ENCODE assay signal across 28 mouse cellular contexts in genomic region chr15:97728394-97728793, GRCm38 (mm10). TPM values are rescaled to one million over a fixed set of nuclear protein-coding genes. Genes with fewer than 3 reads are reported as not detected.
A peak's percentile ranks its signal among the peaks of the same experiment; 100 is the strongest.
DNase-seq lines count a peak whose midpoint lies in the region; ATAC-seq and TF ChIP-seq lines count a peak whose summit lies in the region.
"Had no signal": no experiment of that assay in that cellular context is flagged by ENCODE, and none has a peak within 500 bp of the region (broad histone marks: within the 10 kb centered on the region; RNA-seq: fewer than 3 reads in every experiment).

No protein-coding gene starts in this region.

- H3K27ac ChIP-seq in heart, embryonic 12.5 days (ENCODE audit: poor library complexity, severe bottlenecking), result no peak overlapping the region
- H3K27ac ChIP-seq in left cerebral cortex, adult 2 months, result peak overlapping the region; percentile 15; the same call in 1 of the 2 replicates
- no peak overlapping the region for H3K27ac ChIP-seq in hindbrain, embryonic 11.5 days (ENCODE audit: low read depth, low read length)
- H3K27ac ChIP-seq: embryonic facial prominence, embryonic 15.5 days; forebrain, embryonic 12.5 days; hindbrain, embryonic 13.5 days; kidney, postnatal 0 days; liver, embryonic 14.5 days; macrophage; midbrain, embryonic 13.5 days; neural tube, embryonic 13.5 days; stomach, postnatal 0 days had no signal

- H3K9ac ChIP-seq in heart, embryonic 12.5 days, result no peak overlapping the region
- H3K9ac ChIP-seq in hindbrain, embryonic 11.5 days (ENCODE audit: low read depth, low read length), result no peak overlapping the region
- H3K9ac ChIP-seq: embryonic facial prominence, embryonic 15.5 days; forebrain, embryonic 12.5 days; forebrain, postnatal 0 days; hindbrain, embryonic 13.5 days; liver, embryonic 14.5 days; midbrain, embryonic 13.5 days; neural tube, embryonic 13.5 days had no signal

- no peaks in the 10 kb centered on the region for H3K36me3 ChIP-seq in heart, embryonic 12.5 days
- no peaks in the 10 kb centered on the region for H3K36me3 ChIP-seq in hindbrain, embryonic 11.5 days (ENCODE audit: control insufficient read depth, insufficient read depth, low read length)
- H3K36me3 ChIP-seq: embryonic facial prominence, embryonic 10.5 days; embryonic facial prominence, embryonic 15.5 days; forebrain, embryonic 12.5 days; hindbrain, embryonic 13.5 days; midbrain, embryonic 13.5 days; neural tube, embryonic 13.5 days had no signal

- 0 out of 2 replicates have a peak, but pooled peaks cover under 1% of the 10 kb centered on the region for H3K9me3 ChIP-seq in heart, embryonic 12.5 days (replicated peaks)
- no peaks in the 10 kb centered on the region for H3K9me3 ChIP-seq in hindbrain, embryonic 11.5 days (ENCODE audit: control insufficient read depth, low read length)
- H3K9me3 ChIP-seq: embryonic facial prominence, embryonic 15.5 days; forebrain, embryonic 12.5 days; hindbrain, embryonic 13.5 days; midbrain, embryonic 13.5 days; neural tube, embryonic 13.5 days had no signal

- DNase-seq in cerebellum, postnatal 10 days, result peak; percentile 22 to 38
- DNase-seq in cerebellum, postnatal 25 days, result no peak
- no peak for DNase-seq in heart, adult 8-10 months (ENCODE audit: low spot score)
- no peak for DNase-seq in left cerebral cortex, adult 2 months (ENCODE audit: extremely low spot score in 1 of 2, low spot score in 2 of 2)
- DNase-seq in left cerebral cortex, postnatal 4 days, result no peak
- peak; percentile 61 for DNase-seq in testis, postnatal 10 days (ENCODE audit: low spot score)
- no peak for DNase-seq in hindbrain, embryonic 11.5 days (ENCODE audit: low spot score)
- DNase-seq: cerebellum, postnatal 14 days; forebrain, postnatal 0 days; gastrocnemius, postnatal 14 days; lung, adult 2 months; lung, postnatal 10 days; right cerebral cortex, postnatal 4 days; thymus, postnatal 36 days had no signal

- peak; percentile 53; the same call in 1 of the 2 replicates for ATAC-seq in heart, embryonic 12.5 days (ENCODE audit: insufficient number of reproducible peaks, low FRiP score)
- ATAC-seq in hindbrain, embryonic 11.5 days (ENCODE audit: low FRiP score), result no peak
- ATAC-seq: intestine, embryonic 16.5 days; midbrain, embryonic 13.5 days; Patski had no signal

- no peaks in the 10 kb centered on the region for H3K27me3 ChIP-seq in heart, embryonic 12.5 days (replicated peaks)
- H3K27me3 ChIP-seq in hindbrain, embryonic 11.5 days (ENCODE audit: control insufficient read depth, insufficient read depth, low read length), result no peaks in the 10 kb centered on the region
- H3K27me3 ChIP-seq: CH12.LX; embryonic facial prominence, embryonic 15.5 days; forebrain, embryonic 12.5 days; hindbrain, embryonic 13.5 days; midbrain, embryonic 13.5 days; neural tube, embryonic 13.5 days; Patski had no signal

- 69% methylated on average over 11 of the region's 11 CpGs for WGBS in heart, embryonic 12.5 days
- WGBS in hindbrain, embryonic 11.5 days, result 90% methylated on average over 11 of the region's 11 CpGs

- H3K4me1 ChIP-seq in heart, embryonic 12.5 days (replicated peaks), result peaks cover 8% of the 10 kb centered on the region; the same call in 1 of the 2 replicates
- H3K4me1 ChIP-seq in hindbrain, embryonic 11.5 days (replicated peaks; ENCODE audit: control insufficient read depth, insufficient read depth, low read length), result no peaks in the 10 kb centered on the region
- H3K4me1 ChIP-seq: forebrain, embryonic 12.5 days; midbrain, embryonic 13.5 days; neural tube, embryonic 13.5 days had no signal

- no peak overlapping the region for H3K4me3 ChIP-seq in heart, embryonic 12.5 days
- no peak overlapping the region for H3K4me3 ChIP-seq in left cerebral cortex, adult 2 months
- H3K4me3 ChIP-seq in hindbrain, embryonic 11.5 days (ENCODE audit: low read depth, low read length), result no peak overlapping the region
- H3K4me3 ChIP-seq: embryonic facial prominence, embryonic 10.5 days; embryonic facial prominence, embryonic 15.5 days; forebrain, embryonic 12.5 days; hindbrain, embryonic 13.5 days; midbrain, embryonic 13.5 days; neural tube, embryonic 13.5 days had no signal

- H3K4me2 ChIP-seq in heart, embryonic 12.5 days, result no peak overlapping the region
- H3K4me2 ChIP-seq in hindbrain, embryonic 11.5 days (replicated peaks; ENCODE audit: low read depth, low read length), result no peak overlapping the region
- H3K4me2 ChIP-seq: embryonic facial prominence, embryonic 15.5 days; forebrain, embryonic 12.5 days; hindbrain, embryonic 13.5 days; midbrain, embryonic 13.5 days; neural tube, embryonic 13.5 days had no signal

- TF ChIP-seq CTCF in left cerebral cortex, adult 2 months (IDR thresholded peaks at IDR 0.05), result no peak

- intact Hi-C loops in left cerebral cortex, adult 2 months (cut with DNase I), result loop anchor here (5.0 kb wide), 1 partner anchor 296 kb away; no protein-coding TSS in a partner anchor
- intact Hi-C loops in left cerebral cortex, postnatal 4 days (cut with DNase I), result no loop called here

RNA-seq across cellular contexts. Expression of gene Endou, which starts 2.7 kb away (rescaled TPM):
- polyA plus RNA-seq in heart, embryonic 12.5 days (2016; fragmentation: Nextera tagmentation; extraction: Ambion mirVana), result 0.14 and 0.15 TPM in 2 replicates
- 1 to 10 TPM; 1.3 to 2.3 (median 1.7) TPM for total RNA-seq in heart, adult 8-10 months (2022)
- 1 to 10 TPM; 2.8 to 4.7 TPM for total RNA-seq in left cerebral cortex, adult 2 months (2021)
- total RNA-seq in left cerebral cortex, postnatal 4 days (2021), result under 1 TPM; 0.16 to 0.18 TPM
- 0.11 TPM in 1 of 2 replicates, not detected in the other for polyA plus RNA-seq in hindbrain, embryonic 11.5 days (2014; fragmentation: Nextera tagmentation; extraction: Ambion mirVana)

RNA-seq across cellular contexts. Expression of gene Rpap3, which starts 22.8 kb away (rescaled TPM):
- polyA plus RNA-seq in heart, embryonic 12.5 days (2016; fragmentation: Nextera tagmentation; extraction: Ambion mirVana), result 21.5 and 23.7 TPM in 2 replicates
- total RNA-seq in heart, adult 8-10 months (2022), result 10 to 100 TPM; 13.4 to 17.9 (median 15.3) TPM
- 10 to 100 TPM; 26.6 to 28.4 TPM for total RNA-seq in left cerebral cortex, adult 2 months (2021)
- 10 to 100 TPM; 33.8 to 34.6 TPM for total RNA-seq in left cerebral cortex, postnatal 4 days (2021)
- 44.1 and 49.2 TPM in 2 replicates for polyA plus RNA-seq in hindbrain, embryonic 11.5 days (2014; fragmentation: Nextera tagmentation; extraction: Ambion mirVana)

RNA-seq across cellular contexts. Expression of gene Rapgef3, which starts 39.4 kb away (rescaled TPM):
- polyA plus RNA-seq in heart, embryonic 12.5 days (2016; fragmentation: Nextera tagmentation; extraction: Ambion mirVana), result 22.0 and 22.9 TPM in 2 replicates
- total RNA-seq in heart, adult 8-10 months (2022), result 10 to 100 TPM; 20.5 to 27.4 (median 23.8) TPM
- total RNA-seq in left cerebral cortex, adult 2 months (2021), result 10 to 100 TPM; 46.5 to 50.4 TPM
- 10 to 100 TPM; 21.2 to 24.2 TPM for total RNA-seq in left cerebral cortex, postnatal 4 days (2021)
- polyA plus RNA-seq in hindbrain, embryonic 11.5 days (2014; fragmentation: Nextera tagmentation; extraction: Ambion mirVana), result 3.6 and 4.0 TPM in 2 replicates

RNA-seq across cellular contexts. Expression of gene Slc48a1, which starts 49.9 kb away (rescaled TPM):
- polyA plus RNA-seq in heart, embryonic 12.5 days (2016; fragmentation: Nextera tagmentation; extraction: Ambion mirVana), result 52.9 and 55.0 TPM in 2 replicates
- 10 to 100 TPM; 63.6 to 76.6 (median 67.9) TPM for total RNA-seq in heart, adult 8-10 months (2022)
- 100 to 1,000 TPM; 157 to 161 TPM for total RNA-seq in left cerebral cortex, adult 2 months (2021)
- total RNA-seq in left cerebral cortex, postnatal 4 days (2021), result 10 to 100 TPM; 81.8 to 84.6 TPM
- 28.1 and 28.4 TPM in 2 replicates for polyA plus RNA-seq in hindbrain, embryonic 11.5 days (2014; fragmentation: Nextera tagmentation; extraction: Ambion mirVana)

Comparison
In these comparisons a context has a peak if more than half of its experiments do, and no peak if none do; other contexts are left out.
1. DNase-seq: peak in cerebellum, postnatal 10 days (2 of 2) and testis, postnatal 10 days (single experiment); none in cerebellum, postnatal 25 days (0 of 2), heart, adult 8-10 months (single experiment), left cerebral cortex, adult 2 months (0 of 2), left cerebral cortex, postnatal 4 days (single experiment) and hindbrain, embryonic 11.5 days (single experiment).